ENCODE assay signal across 10 mouse cellular contexts in genomic region chr2:180427073-180427472, GRCm38 (mm10). TPM values are rescaled to one million over a fixed set of nuclear protein-coding genes. Genes with fewer than 3 reads are reported as not detected.
DNase-seq lines count a peak whose midpoint lies in the region; ATAC-seq lines count a peak whose summit lies in the region.
"Had no signal": no experiment of that assay in that cellular context is flagged by ENCODE, and none has a peak within 500 bp of the region (broad histone marks: within the 10 kb centered on the region; RNA-seq: fewer than 3 reads in every experiment).

No protein-coding gene starts in this region.

- no peaks in the 10 kb centered on the region for H3K27me3 ChIP-seq in forebrain, embryonic 14.5 days (replicated peaks; ENCODE audit: control insufficient read depth, insufficient read depth, low read length)
- H3K27me3 ChIP-seq in forebrain, embryonic 10.5 days (ENCODE audit: poor library complexity, severe bottlenecking) = 0 out of 2 replicates have a peak, but pooled peaks cover 7% of the 10 kb centered on the region
- H3K27me3 ChIP-seq in kidney, embryonic 15.5 days = 0 out of 2 replicates have a peak, but pooled peaks cover 4% of the 10 kb centered on the region
- 0 out of 2 replicates have a peak, but pooled peaks cover 3% of the 10 kb centered on the region for H3K27me3 ChIP-seq in kidney, embryonic 14.5 days (ENCODE audit: control insufficient read depth, insufficient read depth, low read length)

- WGBS in forebrain, embryonic 14.5 days = 35% methylated on average over 8 of the region's 8 CpGs
- WGBS in forebrain, embryonic 10.5 days = 74% methylated on average over 8 of the region's 8 CpGs
- 69% methylated on average over 8 of the region's 8 CpGs for WGBS in kidney, embryonic 15.5 days
- WGBS in kidney, embryonic 14.5 days = 69% methylated on average over 8 of the region's 8 CpGs

- no peaks in the 10 kb centered on the region for H3K4me1 ChIP-seq in forebrain, embryonic 14.5 days (ENCODE audit: control insufficient read depth, insufficient read depth, low read length)
- H3K4me1 ChIP-seq in forebrain, embryonic 10.5 days = peaks cover 6% of the 10 kb centered on the region; the same call in 1 of the 2 replicates
- no peaks in the 10 kb centered on the region for H3K4me1 ChIP-seq in kidney, embryonic 15.5 days
- H3K4me1 ChIP-seq in kidney, embryonic 14.5 days (ENCODE audit: control insufficient read depth, insufficient read depth, low read length) = no peaks in the 10 kb centered on the region
- H3K4me1 ChIP-seq: limb, embryonic 15.5 days had no signal

- no peak overlapping the region for H3K4me2 ChIP-seq in forebrain, embryonic 14.5 days (ENCODE audit: low read length)
- no peak overlapping the region for H3K4me2 ChIP-seq in kidney, embryonic 15.5 days
- H3K4me2 ChIP-seq in kidney, embryonic 14.5 days (replicated peaks; ENCODE audit: low read depth, low read length) = no peak overlapping the region
- H3K4me2 ChIP-seq: embryonic facial prominence, embryonic 15.5 days; limb, embryonic 15.5 days had no signal

- H3K36me3 ChIP-seq in forebrain, embryonic 14.5 days (ENCODE audit: control insufficient read depth, insufficient read depth, low read length) = no peaks in the 10 kb centered on the region
- H3K36me3 ChIP-seq in forebrain, embryonic 10.5 days (replicated peaks) = no peaks in the 10 kb centered on the region
- H3K36me3 ChIP-seq in kidney, embryonic 15.5 days = no peaks in the 10 kb centered on the region
- no peaks in the 10 kb centered on the region for H3K36me3 ChIP-seq in kidney, embryonic 14.5 days (ENCODE audit: control insufficient read depth, insufficient read depth, low read length)
- H3K36me3 ChIP-seq: embryonic facial prominence, embryonic 15.5 days; limb, embryonic 15.5 days had no signal

- H3K9ac ChIP-seq in forebrain, embryonic 14.5 days (ENCODE audit: low read length) = no peak overlapping the region
- H3K9ac ChIP-seq in kidney, embryonic 15.5 days = no peak overlapping the region
- H3K9ac ChIP-seq in kidney, embryonic 14.5 days (ENCODE audit: low read depth, low read length) = no peak overlapping the region
- H3K9ac ChIP-seq: embryonic facial prominence, embryonic 15.5 days; limb, embryonic 15.5 days had no signal

- H3K27ac ChIP-seq in forebrain, embryonic 14.5 days (ENCODE audit: low read depth, low read length) = no peak overlapping the region
- H3K27ac ChIP-seq in forebrain, embryonic 10.5 days = no peak overlapping the region
- H3K27ac ChIP-seq in kidney, embryonic 15.5 days = no peak overlapping the region
- no peak overlapping the region for H3K27ac ChIP-seq in kidney, embryonic 14.5 days (ENCODE audit: low read depth, low read length)
- H3K27ac ChIP-seq: embryonic facial prominence, embryonic 15.5 days; limb, embryonic 15.5 days had no signal

- no peak overlapping the region for H3K4me3 ChIP-seq in forebrain, embryonic 14.5 days (ENCODE audit: low read depth, low read length)
- H3K4me3 ChIP-seq in forebrain, embryonic 10.5 days = no peak overlapping the region
- no peak overlapping the region for H3K4me3 ChIP-seq in kidney, embryonic 15.5 days (replicated peaks)
- no peak overlapping the region for H3K4me3 ChIP-seq in kidney, embryonic 14.5 days (ENCODE audit: low read length)
- H3K4me3 ChIP-seq: embryonic facial prominence, embryonic 15.5 days; limb, embryonic 15.5 days had no signal

- no peaks in the 10 kb centered on the region for H3K9me3 ChIP-seq in forebrain, embryonic 14.5 days (replicated peaks; ENCODE audit: control insufficient read depth, low read length)
- H3K9me3 ChIP-seq in forebrain, embryonic 10.5 days = no peaks in the 10 kb centered on the region
- no peaks in the 10 kb centered on the region for H3K9me3 ChIP-seq in kidney, embryonic 15.5 days (replicated peaks)
- no peaks in the 10 kb centered on the region for H3K9me3 ChIP-seq in kidney, embryonic 14.5 days (ENCODE audit: control insufficient read depth, low read length)
- H3K9me3 ChIP-seq: embryonic facial prominence, embryonic 15.5 days; limb, embryonic 15.5 days had no signal

- DNase-seq in forebrain, embryonic 14.5 days (ENCODE audit: low spot score) = peak; percentile 85
- no peak for DNase-seq in forebrain, embryonic 10.5 days (ENCODE audit: extremely low spot score, low spot score)
- DNase-seq in Muller cell, postnatal 12 days (ENCODE audit: inconsistent ontology term) = peak; percentile 76
- DNase-seq in cerebellum, postnatal 36 days = peak; percentile 55 to 67
- peak; percentile 24 for DNase-seq in left cerebral cortex, adult 11 months (ENCODE audit: low spot score)
- no peak for DNase-seq in spleen, postnatal 4 days (ENCODE audit: low spot score in 2 of 2)

- ATAC-seq in forebrain, embryonic 14.5 days = peak; percentile 66
- ATAC-seq in kidney, embryonic 15.5 days (replicated peaks; ENCODE audit: low FRiP score) = no peak
- no peak for ATAC-seq in kidney, embryonic 14.5 days (ENCODE audit: low FRiP score, low TSS enrichment)

RNA-seq across cellular contexts. Expression of gene Slco4a1, which starts 29.0 kb away (rescaled TPM):
- polyA plus RNA-seq in forebrain, embryonic 14.5 days (2014; fragmentation: Nextera tagmentation; extraction: Ambion mirVana) = 0.74 and 1.1 TPM in 2 replicates
- 4.9 and 6.9 TPM in 2 replicates for polyA plus RNA-seq in forebrain, embryonic 10.5 days (2016; fragmentation: Nextera tagmentation; extraction: Ambion mirVana)
- polyA plus RNA-seq in kidney, embryonic 15.5 days (2015; fragmentation: Nextera tagmentation; extraction: Ambion mirVana) = 2.2 and 2.3 TPM in 2 replicates
- 1.1 and 1.9 TPM in 2 replicates for polyA plus RNA-seq in kidney, embryonic 14.5 days (2014; fragmentation: Nextera tagmentation; extraction: Ambion mirVana)

Comparison
In these comparisons a context has a peak if more than half of its experiments do, and no peak if none do; other contexts are left out.
1. DNase-seq: peak in forebrain, embryonic 14.5 days (single experiment), Muller cell, postnatal 12 days (single experiment), cerebellum, postnatal 36 days (2 of 2) and left cerebral cortex, adult 11 months (single experiment); none in forebrain, embryonic 10.5 days (single experiment) and spleen, postnatal 4 days (0 of 2).